Mouse (Mus musculus) macrophage (primary cell): Measurements from ENCODE around the gene Nudt9. TPM values are rescaled to one million over a fixed set of nuclear protein-coding genes. Genes with fewer than 3 reads are reported as not detected.

Experiments
- H3K27ac ChIP-seq: fragments of 350-480 bp; formaldehyde crosslinking; 2 replicates; pipeline ENCODE4 v1.9.0; 2021
- H3K36me3 ChIP-seq: fragments of 350-480 bp; formaldehyde crosslinking; 2 replicates; pipeline ENCODE4 v1.9.0; 2021; ENCODE audit errors: inconsistent target
- H3K4me3 ChIP-seq: fragments of 350-480 bp; formaldehyde crosslinking; 2 replicates; pipeline ENCODE4 v1.9.0; 2021; ENCODE audit errors: inconsistent target
- H3K79me2 ChIP-seq: fragments of 350-480 bp; formaldehyde crosslinking; 2 replicates; pipeline ENCODE4 v1.9.0; 2021; ENCODE audit errors: inconsistent target
- WGBS: methylation state at CpG from one replicate; pipeline ENCODE4 v1.1.7; 2026; ENCODE audit warnings: inconsistent platforms; ENCODE audit not compliant: missing documents; 5-methylcytosine and 5-hydroxymethylcytosine counted together
- polyA plus RNA-seq: library from polyadenylated mRNA; stranded (reverse); fragments of 250-400 nt; gene quantifications from 3 replicates; pipeline ENCODE4 v1.2.4, GENCODE M21; 2018; ENCODE audit warnings: inconsistent platforms

Gene Nudt9
- polyA plus RNA-seq, 1 experiment from 2014 or later: 148 TPM

DNA sequence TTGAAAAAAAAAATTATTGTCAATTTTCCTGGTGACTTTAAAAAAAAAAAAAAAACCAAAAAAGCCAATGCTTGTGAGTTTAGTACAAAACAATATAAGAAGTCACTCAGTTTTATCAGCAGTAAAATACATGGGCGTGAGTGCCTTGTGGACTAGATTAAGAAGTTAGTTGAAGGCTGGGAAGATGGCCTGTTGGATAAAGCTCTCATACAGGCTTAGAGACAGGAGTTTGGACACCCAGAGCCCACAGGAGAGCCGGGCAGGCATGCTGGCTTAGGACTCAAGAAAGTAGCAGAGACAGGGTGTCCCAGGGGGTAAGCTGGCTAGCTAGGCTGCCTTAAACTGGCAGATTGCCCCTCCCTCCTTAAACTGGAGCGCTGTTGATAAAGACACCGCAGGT lies 8.8 kb downstream of the Nudt9 start:
- H3K79me2 ChIP-seq: peaks cover 49% of the 10 kb centered on the region
- H3K36me3 ChIP-seq: peaks cover 83% of the 10 kb centered on the region
- 93% methylated on average over 4 of the region's 4 CpGs for WGBS
- H3K4me3 ChIP-seq: no peak overlapping the region
- no peak overlapping the region for H3K27ac ChIP-seq

DNA sequence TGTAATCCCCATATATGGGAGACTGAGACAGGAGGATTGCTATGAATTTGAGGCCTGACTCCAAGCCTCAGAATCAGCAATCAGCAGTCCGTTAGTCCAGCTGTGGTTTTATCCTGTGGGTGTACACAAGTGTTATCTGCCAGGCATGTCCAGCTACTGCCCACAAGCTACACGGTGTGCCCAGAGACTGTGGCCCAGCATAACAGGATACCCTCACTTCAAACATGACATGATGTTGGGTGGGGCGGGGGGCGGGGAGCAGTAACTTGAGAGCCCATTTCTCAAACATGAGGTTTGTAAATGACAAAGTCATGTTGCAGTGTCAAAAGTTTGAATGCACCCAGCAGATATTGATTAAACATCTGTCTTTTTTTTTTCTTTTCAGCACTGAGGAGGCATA lies 9.7 kb downstream of the Nudt9 start:
- WGBS: 95% methylated on average over 4 of the region's 4 CpGs
- Histone ChIP-seq H3K36me3 (peaks cover 81% of the 10 kb centered on the region), H3K4me3 (no peak overlapping the region), H3K27ac (no peak overlapping the region), H3K79me2 (peaks cover 40% of the 10 kb centered on the region; the same call in 1 of the 2 replicates)

DNA sequence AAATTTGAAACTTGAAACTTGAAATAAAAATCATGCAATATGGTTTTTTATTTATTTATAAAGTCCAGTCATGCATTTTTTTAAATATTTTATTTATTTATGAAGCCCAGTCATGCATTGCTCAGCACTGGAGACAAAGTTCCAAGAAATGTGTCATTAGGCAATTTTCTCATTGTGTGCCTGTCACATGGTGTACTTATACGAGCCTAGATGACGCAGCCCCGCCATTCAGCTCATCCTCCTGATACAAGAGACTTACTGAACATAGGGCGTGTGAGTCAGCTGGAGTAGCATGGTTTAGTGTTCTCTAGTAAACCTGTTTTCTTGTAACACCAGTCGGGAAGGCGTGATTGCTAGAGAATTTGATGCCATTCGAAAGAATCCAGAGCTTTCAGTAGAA lies 10.2 kb downstream of the Nudt9 start:
- Histone ChIP-seq H3K27ac (no peak overlapping the region), H3K4me3 (no peak overlapping the region), H3K36me3 (peaks cover 76% of the 10 kb centered on the region), H3K79me2 (peaks cover 36% of the 10 kb centered on the region; the same call in 1 of the 2 replicates)
- WGBS: 95% methylated on average over 7 of the region's 7 CpGs

DNA sequence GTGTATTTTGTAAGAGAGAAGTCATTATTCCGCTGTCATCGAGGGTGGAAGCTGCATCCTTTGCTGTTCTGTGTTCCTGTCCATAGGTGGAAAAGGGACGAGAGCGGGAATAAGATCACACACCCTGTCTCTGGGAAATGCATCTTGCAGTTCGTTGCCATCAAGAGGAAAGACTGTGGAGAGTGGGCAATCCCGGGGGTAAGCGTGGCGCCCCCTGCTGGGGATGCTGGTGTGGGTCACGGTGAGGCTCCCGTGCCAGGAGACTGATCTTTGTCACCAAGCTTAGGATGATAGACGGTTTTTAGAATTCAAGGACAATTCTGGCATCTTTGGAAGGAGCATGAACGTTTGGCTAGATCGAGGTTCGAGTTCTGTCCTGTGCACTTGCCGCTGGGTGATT lies 11.9 kb downstream of the Nudt9 start:
- 54% methylated on average over 14 of the region's 15 CpGs for WGBS
- H3K36me3 ChIP-seq: peaks cover 77% of the 10 kb centered on the region
- no peak overlapping the region for H3K4me3 ChIP-seq
- peaks cover 20% of the 10 kb centered on the region; the same call in 1 of the 2 replicates for H3K79me2 ChIP-seq
- H3K27ac ChIP-seq: no peak overlapping the region

DNA sequence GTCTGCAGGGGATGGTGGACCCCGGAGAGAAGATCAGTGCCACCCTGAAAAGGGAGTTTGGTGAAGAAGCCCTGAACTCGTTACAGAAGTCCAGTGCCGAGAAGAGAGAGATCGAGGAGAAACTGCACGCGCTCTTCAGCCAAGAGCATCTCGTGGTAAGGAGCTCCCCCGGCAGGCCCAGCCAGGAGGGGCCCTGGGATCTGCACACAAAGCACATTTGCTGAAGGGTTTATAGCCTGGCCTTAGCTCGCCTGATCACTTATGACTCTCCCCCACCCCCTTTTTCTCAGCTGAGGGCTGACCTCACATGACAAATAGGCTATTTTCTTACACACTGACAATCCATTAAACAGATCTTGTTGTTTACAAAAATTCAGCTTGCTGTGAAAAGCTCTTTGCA lies 13.5 kb downstream of the Nudt9 start:
- WGBS: 90% methylated on average over 9 of the region's 9 CpGs
- Histone ChIP-seq H3K79me2 (peaks cover 4% of the 10 kb centered on the region; the same call in 1 of the 2 replicates), H3K27ac (no peak overlapping the region), H3K4me3 (no peak overlapping the region), H3K36me3 (peaks cover 87% of the 10 kb centered on the region)

DNA sequence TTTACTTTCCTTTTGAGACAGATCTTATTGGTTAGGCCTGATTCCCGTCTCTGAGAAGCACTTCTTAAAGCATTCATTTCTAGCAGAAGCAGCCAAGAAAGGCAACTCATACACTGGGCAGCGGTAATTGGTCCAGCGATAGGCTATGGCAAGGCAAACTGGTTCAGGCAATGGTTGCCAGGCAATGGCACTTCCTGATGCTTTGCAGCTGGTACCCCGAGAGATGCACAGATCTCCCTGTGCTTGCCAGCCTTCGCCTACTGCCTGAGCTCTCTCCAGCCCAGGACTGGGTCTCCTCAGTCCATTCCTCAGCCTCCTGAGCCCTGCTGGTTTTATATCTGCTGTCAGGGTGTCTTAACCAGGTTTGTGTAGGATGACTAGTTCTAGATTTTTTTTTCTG lies 14.3 kb downstream of the Nudt9 start:
- Histone ChIP-seq H3K36me3 (peaks cover 87% of the 10 kb centered on the region), H3K79me2 (no peaks in the 10 kb centered on the region; the same call in 1 of the 2 replicates), H3K27ac (no peak overlapping the region), H3K4me3 (no peak overlapping the region)
- WGBS: 93% methylated on average over 5 of the region's 5 CpGs

DNA sequence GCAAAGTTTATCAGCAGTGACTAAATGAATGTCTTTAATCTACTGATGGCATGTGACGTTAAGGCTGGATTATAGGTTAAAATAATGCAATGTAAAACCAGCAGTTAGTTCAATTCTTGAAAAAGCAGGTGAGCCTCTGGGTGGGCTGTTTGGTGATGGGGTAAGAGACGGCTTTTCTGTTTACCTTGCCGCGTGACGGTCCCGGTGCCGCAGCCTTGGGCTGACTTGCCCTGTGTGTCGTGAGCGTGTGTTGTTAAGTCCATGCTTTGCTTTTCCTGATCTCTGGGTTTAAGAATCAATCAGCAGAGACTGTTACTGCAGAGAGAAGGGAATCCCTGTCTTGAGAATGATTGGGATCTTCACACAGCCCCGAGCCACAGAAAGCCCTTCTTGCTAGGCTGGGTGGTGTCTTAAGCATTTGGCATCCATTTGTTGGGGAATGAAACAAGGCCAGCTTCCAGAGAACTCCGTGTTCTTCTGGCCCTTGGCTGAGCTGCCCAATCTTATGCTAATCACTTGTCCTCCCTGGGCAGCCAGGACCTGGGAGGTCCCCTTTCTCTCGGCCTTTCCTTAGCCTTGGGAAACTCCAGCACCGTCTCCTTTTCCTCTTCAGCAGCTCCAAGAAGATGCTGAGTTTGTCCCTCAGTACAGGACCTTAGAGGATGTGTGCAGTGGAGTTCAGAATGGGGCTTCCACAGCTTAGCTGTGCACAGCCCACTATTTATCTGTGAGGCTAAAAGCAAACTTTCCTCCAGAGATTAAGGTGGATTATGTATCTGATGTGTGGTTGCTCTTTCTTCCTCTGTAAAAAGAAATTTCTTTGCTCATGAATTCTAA lies 16.0 kb downstream of the Nudt9 start:
- Histone ChIP-seq H3K79me2 (no peaks in the 10 kb centered on the region), H3K36me3 (peaks cover 73% of the 10 kb centered on the region), H3K4me3 (no peak overlapping the region), H3K27ac (no peak overlapping the region)
- WGBS: 97% methylated on average over 13 of the region's 13 CpGs

DNA sequence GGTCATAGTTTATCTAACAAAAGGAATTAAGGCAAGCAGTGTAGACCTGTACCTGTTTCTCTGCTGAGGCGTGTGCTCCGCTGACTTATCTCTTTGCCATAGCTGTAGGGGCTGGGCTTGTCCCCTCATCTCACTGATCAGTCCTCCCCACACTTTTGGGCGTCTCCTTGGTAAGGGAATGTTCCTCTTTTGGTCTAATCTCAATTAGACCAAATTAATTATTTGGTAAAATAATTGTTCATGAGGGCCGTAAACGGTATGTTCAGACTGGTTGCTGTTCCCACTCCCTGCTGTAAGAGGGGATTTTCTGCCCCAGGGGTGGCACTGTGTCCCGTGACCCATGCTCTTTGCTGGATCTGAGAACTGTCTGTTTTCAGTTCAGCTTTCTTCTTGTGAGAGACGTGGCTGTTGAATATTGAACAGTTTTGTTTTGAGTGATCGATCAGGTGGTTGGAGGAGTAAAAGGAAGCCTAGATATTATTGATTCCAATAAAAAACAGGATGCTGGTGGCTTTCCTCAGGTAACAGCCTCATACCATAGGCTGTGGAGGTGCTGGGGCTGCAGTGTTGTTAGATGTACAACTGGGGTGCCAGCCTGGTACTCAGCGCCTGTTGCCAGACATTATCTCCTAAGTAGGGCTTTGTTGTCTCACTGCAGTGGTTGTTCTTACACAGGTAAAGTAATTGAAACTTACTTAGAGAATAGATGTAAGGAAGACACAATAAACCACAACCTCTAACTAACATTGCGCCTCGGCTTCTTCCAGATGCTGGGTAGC lies 16.9 kb downstream of the Nudt9 start:
- Histone ChIP-seq H3K36me3 (peaks cover 65% of the 10 kb centered on the region), H3K79me2 (no peaks in the 10 kb centered on the region), H3K4me3 (no peak overlapping the region), H3K27ac (no peak overlapping the region)
- 94% methylated on average over 11 of the region's 11 CpGs for WGBS

DNA sequence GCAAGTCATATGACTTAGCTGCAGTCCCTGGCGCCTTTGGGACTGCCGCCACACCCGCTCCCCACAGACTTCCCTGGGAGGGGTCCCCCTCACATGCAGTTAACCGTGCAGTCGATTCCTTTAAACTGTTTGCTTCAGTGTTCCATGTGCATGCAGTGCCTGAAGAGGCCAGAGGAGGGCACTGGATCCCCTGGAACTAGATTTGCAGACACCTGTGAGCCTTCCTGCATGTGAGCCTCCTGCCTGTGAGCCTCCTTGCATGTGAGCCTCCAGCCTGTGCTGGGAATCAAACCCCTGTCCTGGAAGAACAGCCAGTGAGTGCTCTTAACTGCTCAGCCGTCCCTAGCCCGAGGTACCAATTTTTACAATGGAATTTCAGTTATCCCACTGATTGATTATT lies 22.6 kb downstream of the Nudt9 start:
- Histone ChIP-seq H3K36me3 (peaks cover 14% of the 10 kb centered on the region; the same call in 1 of the 2 replicates), H3K4me3 (no peak overlapping the region), H3K27ac (no peak overlapping the region), H3K79me2 (no peaks in the 10 kb centered on the region)
- 96% methylated on average over 4 of the region's 7 CpGs for WGBS

DNA sequence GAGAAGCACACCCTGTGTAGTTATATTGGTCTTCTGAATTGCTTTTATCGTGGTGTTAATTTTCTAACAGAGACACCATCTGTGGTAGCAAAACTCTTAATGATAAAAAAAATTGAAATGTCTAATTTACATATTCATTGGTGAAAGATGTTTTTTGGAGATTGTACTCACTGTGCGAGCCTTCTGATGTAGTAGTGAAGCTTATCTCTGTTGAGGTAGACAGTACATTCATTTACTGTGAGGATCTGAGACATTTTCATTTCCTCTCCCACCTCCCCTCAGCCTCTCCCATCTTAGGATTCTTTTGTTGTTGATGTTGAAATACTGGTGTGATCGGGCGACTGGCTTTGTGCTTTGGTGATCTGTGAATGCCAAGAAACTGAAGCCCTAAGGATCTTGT lies 24.9 kb downstream of the Nudt9 start:
- Histone ChIP-seq H3K79me2 (no peaks in the 10 kb centered on the region), H3K36me3 (no peaks in the 10 kb centered on the region), H3K4me3 (no peak overlapping the region), H3K27ac (no peak overlapping the region)
- WGBS: 82% methylated on average over 4 of the region's 4 CpGs

DNA sequence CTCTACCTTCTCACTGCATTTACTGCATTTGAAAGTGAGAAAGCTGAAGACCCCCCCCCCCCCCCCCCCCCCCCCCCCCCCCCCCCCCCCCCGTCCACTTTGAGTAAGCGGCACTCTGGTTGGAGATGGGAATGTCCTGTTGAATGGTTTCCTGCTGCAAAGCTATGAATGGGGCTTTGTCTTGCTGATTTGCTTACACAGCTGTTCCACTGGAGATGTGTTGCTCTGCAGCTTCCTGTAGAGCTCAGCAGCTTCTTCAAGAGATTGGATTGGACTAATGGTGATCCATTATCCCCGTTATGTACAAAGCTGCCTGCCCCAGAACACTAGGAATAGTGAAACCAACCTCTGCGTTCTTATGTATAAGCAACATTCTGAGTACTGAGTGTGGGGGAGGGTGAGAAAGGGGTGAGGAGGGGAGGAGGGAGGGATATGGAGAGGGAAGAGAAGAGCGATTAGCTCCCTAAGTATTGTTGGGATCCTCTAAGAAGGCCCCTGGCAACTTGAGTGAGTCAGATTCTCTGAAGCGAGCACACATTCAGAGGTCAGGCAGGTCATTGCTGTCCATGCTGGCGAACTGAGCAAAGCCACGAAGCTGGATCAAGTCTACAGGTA lies 26.3 kb downstream of the Nudt9 start:
- no peaks in the 10 kb centered on the region for H3K79me2 ChIP-seq
- H3K36me3 ChIP-seq: no peaks in the 10 kb centered on the region
- WGBS: 76% methylated on average over 6 of the region's 8 CpGs
- H3K27ac ChIP-seq: no peak overlapping the region
- H3K4me3 ChIP-seq: no peak overlapping the region

DNA sequence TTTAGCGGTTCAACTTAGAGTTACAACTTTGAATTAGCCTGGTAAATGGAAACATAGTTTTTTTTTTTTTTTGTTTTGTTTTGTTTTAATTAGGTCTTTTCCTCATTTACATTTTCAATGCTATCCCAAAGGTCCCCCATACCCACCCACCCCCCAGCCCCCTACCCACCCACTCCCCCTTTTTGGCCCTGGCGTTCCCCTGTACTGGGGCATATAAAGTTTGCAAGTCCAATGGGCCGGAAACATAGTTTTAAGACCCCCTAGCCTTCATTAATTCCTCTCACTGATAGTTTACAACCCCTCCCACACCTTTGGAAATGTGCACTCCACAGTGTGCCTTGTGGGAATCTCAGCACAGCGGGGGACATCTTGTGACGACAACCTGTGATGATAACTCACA lies 27.5 kb downstream of the Nudt9 start:
- H3K27ac ChIP-seq: no peak overlapping the region
- no peaks in the 10 kb centered on the region for H3K79me2 ChIP-seq
- no peak overlapping the region for H3K4me3 ChIP-seq
- no peaks in the 10 kb centered on the region for H3K36me3 ChIP-seq
- 75% methylated on average over 4 of the region's 5 CpGs for WGBS

DNA sequence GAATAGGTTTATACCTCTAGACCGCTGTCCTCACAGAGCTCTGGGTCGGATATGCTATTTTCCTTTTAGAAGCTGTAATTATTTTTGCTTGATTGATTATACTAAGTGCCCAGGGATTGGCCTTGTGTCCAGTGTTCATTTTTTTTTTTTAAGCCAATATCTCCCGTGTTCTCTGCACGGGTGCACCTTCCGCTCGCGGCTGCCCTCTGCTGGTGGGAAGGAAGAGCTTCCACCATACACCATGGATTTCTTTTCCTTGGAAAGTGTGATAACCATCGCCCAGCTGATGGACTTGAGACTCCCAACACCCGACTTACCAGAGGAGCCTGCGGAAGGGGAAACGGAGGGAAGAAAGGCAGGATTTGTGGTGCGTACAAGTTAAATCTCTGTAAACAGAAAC lies 28.3 kb downstream of the Nudt9 start:
- 24% methylated on average over 12 of the region's 12 CpGs for WGBS
- Histone ChIP-seq H3K27ac (no peak overlapping the region), H3K4me3 (no peak overlapping the region), H3K36me3 (no peaks in the 10 kb centered on the region), H3K79me2 (no peaks in the 10 kb centered on the region)

DNA sequence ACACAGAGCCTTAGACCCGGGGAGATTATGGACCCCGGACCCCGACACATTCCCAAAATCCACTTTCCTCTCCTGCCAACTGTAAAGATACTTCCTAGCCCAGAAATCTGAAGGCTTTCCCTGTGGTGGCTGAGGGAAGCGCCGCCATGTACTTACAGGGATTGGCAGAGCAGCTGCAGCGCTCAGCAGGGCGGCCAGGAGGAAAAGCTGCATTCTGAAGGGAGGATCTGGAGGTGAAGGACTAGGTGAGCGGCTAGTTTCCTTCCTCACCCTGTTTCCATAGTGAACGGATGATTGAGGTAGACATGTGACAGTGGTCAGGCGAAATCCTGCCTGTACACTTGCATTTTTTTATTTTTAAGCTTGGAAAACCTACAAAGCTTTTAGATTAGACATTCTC lies 30.3 kb downstream of the Nudt9 start:
- WGBS: 46% methylated on average over 10 of the region's 10 CpGs
- Histone ChIP-seq H3K4me3 (no peak overlapping the region), H3K27ac (no peak overlapping the region), H3K36me3 (no peaks in the 10 kb centered on the region), H3K79me2 (no peaks in the 10 kb centered on the region)

DNA sequence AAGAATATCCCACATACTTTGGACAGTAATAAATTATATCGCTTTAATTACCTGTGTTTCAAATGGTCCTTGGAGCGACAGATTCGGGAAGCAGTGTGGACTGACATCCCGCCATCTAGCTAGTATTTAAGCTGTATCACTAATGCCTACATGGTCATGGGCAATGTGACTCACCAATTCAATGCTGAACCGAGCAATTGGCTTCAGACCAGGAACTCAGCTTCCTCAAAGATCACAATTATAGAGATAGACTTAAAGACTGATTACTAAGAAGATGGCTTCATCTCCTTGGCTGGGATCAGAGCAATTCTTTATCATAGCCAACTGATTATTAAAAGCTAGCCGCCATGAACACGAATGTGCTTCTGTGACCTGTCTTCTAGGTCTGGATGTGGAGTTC lies 31.4 kb downstream of the Nudt9 start, which contains the start of gene Gm17660:
Gene Gm17660 (minus strand): TSS at position 101 of the 400 bp plus-strand sequence.
- H3K36me3 ChIP-seq: no peaks in the 10 kb centered on the region
- no peaks in the 10 kb centered on the region for H3K79me2 ChIP-seq
- WGBS: 90% methylated on average over 7 of the region's 7 CpGs
- H3K27ac ChIP-seq: no peak within 1 kb of the TSS
- no peak within 1 kb of the TSS for H3K4me3 ChIP-seq
